Mouse (Mus musculus) heart, adult 2 months (tissue): Measurements from ENCODE around the gene Slc4a8.

Source experiments
- CTCF ChIP-seq: fragments of 200-600 bp; IDR thresholded peaks from 2 replicates; pipeline ENCODE4 v1.8.1; 2022; ENCODE audit warnings: antibody characterized with exemption, mild to moderate bottlenecking, moderate library complexity
- EP300 ChIP-seq: fragments of 200-500 bp; IDR thresholded peaks from 2 replicates; pipeline ENCODE4 v1.6.1; 2011; ENCODE audit warnings: low read depth, low read length, control low read depth; ENCODE audit not compliant: insufficient read depth
- POLR2A ChIP-seq: fragments of 200-500 bp; IDR thresholded peaks from 2 replicates; pipeline ENCODE4 v1.6.1; 2011; ENCODE audit warnings: mild to moderate bottlenecking, low read depth, low read length, control low read depth; ENCODE audit not compliant: insufficient read depth

DNA sequence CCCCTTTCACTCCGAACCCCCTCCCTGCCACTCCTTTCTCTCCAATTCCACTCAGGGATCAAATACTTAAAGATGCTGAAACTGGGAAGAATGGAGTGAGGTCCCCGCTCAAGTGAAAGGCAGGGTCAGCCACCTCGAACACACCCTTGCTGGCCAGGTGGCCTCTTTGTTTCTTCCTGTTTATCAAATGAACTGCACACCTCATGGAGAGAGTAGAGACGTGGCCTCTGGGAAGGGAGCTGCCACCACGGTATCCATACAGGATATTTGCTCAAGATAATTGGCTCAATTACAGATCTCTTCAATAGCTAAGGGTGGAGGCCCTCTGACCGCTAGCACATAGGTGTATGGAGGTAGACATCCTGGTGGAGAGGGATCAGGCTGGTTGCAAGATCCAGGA lies 39.0 kb upstream of the Slc4a8 start:
- no peak for TF ChIP-seq POLR2A
- no peak for TF ChIP-seq CTCF
- TF ChIP-seq EP300 = no peak
